Mouse (Mus musculus): ENCODE results near the gene Dhrs7b.

GRCm38 (mm10) chr11:60837644-60838406, 7.4 kb downstream of the Dhrs7b start:
- no peak for TF ChIP-seq CTCF (IDR thresholded peaks at IDR 0.05; ENCODE audit: low read depth)
- TF ChIP-seq EP300 (IDR thresholded peaks at IDR 0.05; ENCODE audit: low read depth): no peak

Measured in heart, postnatal 0 days (tissue).